Comparison of ENCODE assay signal across 29 mouse cellular contexts in genomic region chr4:135049924-135050323, GRCm38 (mm10).
DNase-seq lines count a peak whose midpoint lies in the region; ATAC-seq and TF ChIP-seq lines count a peak whose summit lies in the region.
"Had no signal": no experiment of that assay in that cellular context is flagged by ENCODE, and none has a peak within 500 bp of the region (broad histone marks: within the 10 kb centered on the region; RNA-seq: fewer than 3 reads in every experiment).

No protein-coding gene starts in this region.

- no peak overlapping the region for H3K4me3 ChIP-seq in midbrain, embryonic 14.5 days (replicated peaks; ENCODE audit: low read depth, low read length)
- H3K4me3 ChIP-seq in midbrain, embryonic 16.5 days (ENCODE audit: low read depth, low read length): no peak overlapping the region
- no peak overlapping the region for H3K4me3 ChIP-seq in forebrain, postnatal 0 days (ENCODE audit: low read depth, low read length)
- H3K4me3 ChIP-seq: embryonic facial prominence, embryonic 12.5 days; forebrain, embryonic 10.5 days; forebrain, embryonic 15.5 days; heart, adult 2 months; heart, embryonic 12.5 days; kidney, embryonic 15.5 days; layer of hippocampus, adult 2 months; left cerebral cortex, adult 2 months; midbrain, embryonic 15.5 days; myocyte had no signal

- no peak for ATAC-seq in midbrain, embryonic 14.5 days (ENCODE audit: low FRiP score, low TSS enrichment)
- no peak for ATAC-seq in midbrain, embryonic 16.5 days
- no peak for ATAC-seq in forebrain, postnatal 0 days
- ATAC-seq: forebrain, embryonic 15.5 days; inflammation-experienced regulatory T-cells, adult 6 months; midbrain, embryonic 15.5 days had no signal

- no peak overlapping the region for H3K9ac ChIP-seq in midbrain, embryonic 14.5 days (replicated peaks; ENCODE audit: low read length)
- H3K9ac ChIP-seq in midbrain, embryonic 16.5 days (ENCODE audit: low read depth, low read length): no peak overlapping the region
- H3K9ac ChIP-seq in forebrain, postnatal 0 days: no peak overlapping the region
- H3K9ac ChIP-seq: embryonic facial prominence, embryonic 12.5 days; forebrain, embryonic 15.5 days; heart, embryonic 12.5 days; kidney, embryonic 15.5 days; liver, embryonic 14.5 days; midbrain, embryonic 15.5 days had no signal

- DNase-seq in embryo, embryonic 11 days: peak; percentile 24
- no peak for DNase-seq in embryo, embryonic 10.5 days (ENCODE audit: low spot score)
- peak; percentile 24 for DNase-seq in midbrain, embryonic 14.5 days
- DNase-seq in forelimb bud, embryonic 11.5 days (ENCODE audit: low read depth, low spot score): peak; percentile 69
- peak; percentile 25 for DNase-seq in mesoderm, embryonic 11.5 days (ENCODE audit: low read depth, low spot score)
- DNase-seq in lung, postnatal 14 days: no peak
- DNase-seq in forebrain, postnatal 0 days: no peak
- DNase-seq: adrenal gland, adult 8-10 months; cerebellum, adult 8-10 months; cerebellum, postnatal 25 days; heart, adult 2 months; heart, postnatal 4 days; kidney, adult 11 months; kidney, postnatal 36 days; liver; lung, adult 2 months; lung, postnatal 10 days had no signal

- no peak overlapping the region for H3K4me2 ChIP-seq in midbrain, embryonic 14.5 days (ENCODE audit: low read length)
- no peak overlapping the region for H3K4me2 ChIP-seq in midbrain, embryonic 16.5 days (ENCODE audit: low read length)
- H3K4me2 ChIP-seq in forebrain, postnatal 0 days (ENCODE audit: low read depth): no peak overlapping the region
- H3K4me2 ChIP-seq: embryonic facial prominence, embryonic 12.5 days; forebrain, embryonic 15.5 days; heart, embryonic 12.5 days; kidney, embryonic 15.5 days; midbrain, embryonic 15.5 days had no signal

- no peak for TF ChIP-seq CTCF in forebrain, postnatal 0 days (IDR thresholded peaks at IDR 0.05; ENCODE audit: low read depth)

- H3K27me3 ChIP-seq in midbrain, embryonic 14.5 days (ENCODE audit: control insufficient read depth, insufficient read depth, low read length): no peaks in the 10 kb centered on the region
- no peaks in the 10 kb centered on the region for H3K27me3 ChIP-seq in midbrain, embryonic 16.5 days (ENCODE audit: control insufficient read depth, insufficient read depth, low read depth, low read length)
- H3K27me3 ChIP-seq in forebrain, postnatal 0 days (ENCODE audit: insufficient read depth, low read length): no peaks in the 10 kb centered on the region
- H3K27me3 ChIP-seq: embryonic facial prominence, embryonic 12.5 days; forebrain, embryonic 15.5 days; kidney, embryonic 15.5 days; midbrain, embryonic 15.5 days had no signal

- no peaks in the 10 kb centered on the region for H3K9me3 ChIP-seq in midbrain, embryonic 14.5 days (ENCODE audit: control insufficient read depth, low read length)
- H3K9me3 ChIP-seq in midbrain, embryonic 16.5 days (replicated peaks; ENCODE audit: control insufficient read depth, low read length, poor library complexity, severe bottlenecking): no peaks in the 10 kb centered on the region
- H3K9me3 ChIP-seq in forebrain, postnatal 0 days (ENCODE audit: low read length): no peaks in the 10 kb centered on the region
- H3K9me3 ChIP-seq: embryonic facial prominence, embryonic 12.5 days; forebrain, embryonic 15.5 days; midbrain, embryonic 15.5 days had no signal

- H3K4me1 ChIP-seq in midbrain, embryonic 14.5 days (ENCODE audit: control insufficient read depth, insufficient read depth, low read length): no peaks in the 10 kb centered on the region
- H3K4me1 ChIP-seq in midbrain, embryonic 16.5 days (ENCODE audit: control insufficient read depth, insufficient read depth, low read length): no peaks in the 10 kb centered on the region
- H3K4me1 ChIP-seq in forebrain, postnatal 0 days (ENCODE audit: insufficient read depth): no peaks in the 10 kb centered on the region
- H3K4me1 ChIP-seq: embryonic facial prominence, embryonic 12.5 days; forebrain, embryonic 15.5 days; midbrain, embryonic 15.5 days had no signal

- no peak overlapping the region for H3K27ac ChIP-seq in midbrain, embryonic 14.5 days (replicated peaks; ENCODE audit: low read depth, low read length)
- H3K27ac ChIP-seq in midbrain, embryonic 16.5 days (ENCODE audit: low read length): no peak overlapping the region
- H3K27ac ChIP-seq in forebrain, postnatal 0 days (ENCODE audit: low read depth, low read length): no peak overlapping the region
- H3K27ac ChIP-seq: embryonic facial prominence, embryonic 12.5 days; forebrain, embryonic 10.5 days; forebrain, embryonic 15.5 days; heart, adult 2 months; kidney, embryonic 15.5 days; layer of hippocampus, adult 2 months; left cerebral cortex, adult 2 months; liver, embryonic 14.5 days; midbrain, embryonic 15.5 days had no signal

- H3K36me3 ChIP-seq in midbrain, embryonic 14.5 days (ENCODE audit: control insufficient read depth, insufficient read depth, low read length): no peaks in the 10 kb centered on the region
- no peaks in the 10 kb centered on the region for H3K36me3 ChIP-seq in midbrain, embryonic 16.5 days (ENCODE audit: control insufficient read depth, insufficient read depth, low read length)
- H3K36me3 ChIP-seq in forebrain, postnatal 0 days (ENCODE audit: insufficient read depth): no peaks in the 10 kb centered on the region
- H3K36me3 ChIP-seq: embryonic facial prominence, embryonic 12.5 days; forebrain, embryonic 10.5 days; forebrain, embryonic 15.5 days; heart, embryonic 12.5 days; kidney, embryonic 15.5 days; midbrain, embryonic 15.5 days had no signal

- 60% methylated on average over 10 of the region's 10 CpGs for WGBS in midbrain, embryonic 14.5 days
- WGBS in midbrain, embryonic 16.5 days: 46% methylated on average over 10 of the region's 10 CpGs
- WGBS in forebrain, postnatal 0 days: 58% methylated on average over 10 of the region's 10 CpGs

Comparison
In these comparisons a context has a peak if more than half of its experiments do, and no peak if none do; other contexts are left out.
1. DNase-seq: peak in embryo, embryonic 11 days (single experiment), midbrain, embryonic 14.5 days (single experiment), forelimb bud, embryonic 11.5 days (single experiment) and mesoderm, embryonic 11.5 days (single experiment); none in embryo, embryonic 10.5 days (single experiment), lung, postnatal 14 days (single experiment) and forebrain, postnatal 0 days (single experiment).